Mouse (Mus musculus): ENCODE data around the gene Stx8.

Stx8 gene

GRCm38 (mm10) chr11:67965905-67966878 is at the start of gene Stx8:
Gene Stx8, plus strand, starts transcription at chr11:67966193.
- peak; percentile 94 for DNase-seq (ENCODE audit: low read depth, low spot score)

GRCm38 (mm10) chr11:67917126-67917525 is 48.9 kb upstream of the Stx8 start:
- no peak for DNase-seq (ENCODE audit: low read depth, low spot score)

GRCm38 (mm10) chr11:67919593-67919992 is 46.4 kb upstream of the Stx8 start:
- peak; percentile 35 for DNase-seq (ENCODE audit: low read depth, low spot score)

GRCm38 (mm10) chr11:67920226-67920960 is 45.6 kb upstream of the Stx8 start:
- DNase-seq (ENCODE audit: low read depth, low spot score) = no peak

DNA sequence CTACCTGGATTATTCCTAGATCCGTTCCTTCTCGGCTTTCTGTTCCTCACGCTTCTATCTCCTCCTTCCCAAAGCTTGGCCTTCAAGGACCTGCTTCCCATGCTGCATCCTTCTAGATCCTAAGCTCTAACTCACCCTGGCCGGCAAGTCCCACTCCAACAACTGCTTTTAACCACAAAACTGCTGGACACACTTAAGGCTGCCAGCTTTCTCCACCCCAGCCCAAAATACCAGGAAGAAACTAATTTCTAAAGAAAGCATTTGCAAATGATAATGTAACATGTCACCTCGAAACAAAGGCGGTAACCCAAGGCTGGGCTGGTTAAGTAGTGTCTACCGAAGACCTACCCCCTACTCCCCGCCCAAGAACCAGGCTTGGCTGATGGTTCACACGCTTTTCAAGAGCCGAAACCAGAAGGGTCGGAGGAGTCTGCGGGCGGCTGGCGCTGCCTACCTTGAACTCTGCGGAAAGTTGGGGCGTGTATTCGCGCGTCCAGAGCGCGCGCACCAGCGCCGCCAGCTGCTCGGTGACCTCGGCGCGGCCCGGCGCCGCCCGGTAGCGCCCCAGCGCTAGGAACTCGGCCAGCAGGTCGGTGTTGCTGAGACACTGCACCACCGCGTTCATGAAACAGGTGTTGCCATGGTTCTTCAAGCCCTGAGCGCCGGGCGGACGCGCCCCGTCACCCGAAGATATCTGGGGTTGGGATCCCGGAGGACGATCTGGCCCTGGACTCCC is 44.7 kb upstream of the Stx8 start:
- peak; percentile 25 for DNase-seq (ENCODE audit: low read depth, low spot score)

DNA sequence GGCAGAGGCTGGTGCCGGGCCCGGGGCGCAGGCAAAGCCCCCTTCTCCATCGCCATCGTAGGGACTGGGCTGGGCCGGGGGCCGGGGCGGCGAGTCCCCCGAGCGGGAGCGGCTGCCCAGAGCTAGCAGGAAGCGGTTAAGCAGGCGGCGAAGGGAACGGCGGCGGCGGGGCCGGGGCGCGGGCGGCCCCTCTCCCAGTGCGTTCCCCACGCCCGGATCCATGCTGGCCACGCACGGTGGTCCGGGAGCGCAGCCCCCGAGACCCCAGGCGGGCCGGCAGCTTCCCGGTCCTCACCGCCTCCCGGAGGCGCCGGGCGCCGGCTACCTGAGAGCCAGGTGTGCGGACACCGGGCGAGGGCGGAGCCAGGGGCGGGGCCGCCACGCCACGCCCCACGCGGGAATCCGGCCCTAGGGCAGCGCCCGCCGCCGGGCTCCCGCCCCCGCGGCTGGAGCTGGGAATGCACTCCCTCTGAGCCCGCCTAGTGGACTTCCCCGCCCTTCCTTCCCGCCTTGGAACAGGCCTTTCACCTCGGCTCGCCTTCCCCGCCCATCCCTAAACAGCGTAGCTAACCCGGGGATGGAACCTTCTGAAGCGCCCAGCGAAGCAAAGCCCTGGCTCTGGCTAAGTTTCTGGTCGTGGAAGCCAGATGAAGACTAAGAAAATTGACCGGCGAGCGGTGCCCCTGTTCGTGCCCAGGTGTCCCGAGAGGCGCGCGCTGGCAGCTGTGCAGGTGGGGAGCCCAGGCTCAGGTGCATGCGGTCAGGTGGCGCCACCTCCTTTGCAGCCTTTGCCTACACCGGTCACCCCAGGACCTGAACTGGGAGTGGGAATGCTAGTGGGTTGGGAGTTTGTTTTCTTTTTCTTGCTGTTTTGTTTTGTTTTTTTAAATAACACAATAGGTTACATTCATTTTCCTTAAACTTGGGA is 43.9 kb upstream of the Stx8 start, which contains the start of gene Usp43:
TSS of gene Usp43 (minus strand) at position 327 of the 928 bp plus-strand sequence.
- peak; percentile 20 for DNase-seq (ENCODE audit: low read depth, low spot score)

DNA sequence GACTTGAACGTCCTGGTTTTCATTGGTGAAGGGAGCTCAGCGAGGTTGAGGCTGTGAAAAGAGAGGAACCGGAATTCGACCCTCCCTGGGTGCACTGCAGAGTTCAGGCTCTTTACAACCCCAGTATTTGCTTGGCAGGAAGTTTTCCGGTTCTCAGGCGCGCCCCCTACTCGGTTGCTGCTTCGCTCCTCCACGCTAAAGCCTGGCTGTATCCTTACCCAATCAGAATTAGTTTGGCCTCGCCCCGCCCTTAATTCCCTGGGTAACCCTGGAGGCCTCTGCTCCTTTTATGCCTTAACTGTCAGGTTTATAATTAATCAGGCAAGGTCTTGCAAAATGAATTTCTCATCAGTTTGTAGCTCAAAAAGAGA is 43.3 kb upstream of the Stx8 start:
- DNase-seq (ENCODE audit: low read depth, low spot score) = peak; percentile 65

- DNase-seq (ENCODE audit: low read depth, low spot score) = no peak
Measured at GRCm38 (mm10) chr11:67923720-67924119, 42.3 kb upstream of the Stx8 start.

DNA sequence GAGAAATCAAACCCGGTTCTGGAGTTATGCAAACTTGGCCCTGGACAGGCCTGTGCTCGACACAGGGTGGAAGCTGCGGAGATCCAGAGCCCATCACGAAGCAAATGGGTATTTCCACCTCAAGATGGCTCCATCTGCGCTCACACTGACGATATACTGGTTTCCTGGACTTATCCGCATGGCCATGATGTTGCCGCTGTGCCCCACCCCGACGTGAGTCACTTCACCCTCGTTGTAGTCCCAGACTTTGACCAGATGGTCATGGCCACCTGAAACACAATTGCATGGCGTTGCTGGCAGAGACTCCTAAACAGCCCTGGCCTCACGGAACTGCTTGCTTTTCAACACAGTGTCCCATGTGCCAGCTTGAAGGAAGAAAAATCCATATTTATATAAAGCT is 41.0 kb upstream of the Stx8 start:
- DNase-seq (ENCODE audit: low read depth, low spot score) = peak; percentile 48

DNA sequence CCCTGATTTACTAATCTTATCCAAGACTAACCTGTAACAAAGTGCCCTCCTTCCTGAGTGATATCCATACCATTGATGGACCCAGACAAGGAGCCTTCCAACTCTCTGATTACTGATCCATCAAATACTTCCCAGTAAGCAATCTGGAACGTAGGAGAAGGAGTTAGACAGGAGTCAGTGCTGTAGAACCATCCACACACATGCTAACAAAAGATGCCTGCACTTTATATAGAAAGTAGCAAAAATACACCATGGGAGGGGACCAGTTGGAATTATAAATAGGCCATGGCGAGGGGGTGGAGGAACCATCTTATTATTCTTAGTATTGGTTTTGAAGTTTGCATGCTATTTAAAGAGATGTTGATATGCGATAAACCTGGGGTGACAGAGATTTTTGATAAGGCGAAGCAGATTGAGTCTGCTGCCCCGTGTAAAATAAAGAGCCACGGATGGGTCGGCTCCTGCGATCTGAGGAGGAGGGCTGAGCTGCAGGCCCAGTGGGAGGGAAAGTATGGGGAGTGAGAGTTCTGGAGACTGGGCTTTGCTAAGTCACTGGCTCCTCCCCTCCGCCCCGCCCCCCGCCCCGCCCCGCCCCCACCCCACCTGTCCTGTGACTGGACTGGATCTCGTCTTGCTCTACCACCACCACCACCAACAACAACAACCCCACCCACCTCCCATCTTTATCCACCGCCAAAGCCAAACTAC is 39.5 kb upstream of the Stx8 start:
- peak; percentile 46 for DNase-seq (ENCODE audit: low read depth, low spot score)

DNA sequence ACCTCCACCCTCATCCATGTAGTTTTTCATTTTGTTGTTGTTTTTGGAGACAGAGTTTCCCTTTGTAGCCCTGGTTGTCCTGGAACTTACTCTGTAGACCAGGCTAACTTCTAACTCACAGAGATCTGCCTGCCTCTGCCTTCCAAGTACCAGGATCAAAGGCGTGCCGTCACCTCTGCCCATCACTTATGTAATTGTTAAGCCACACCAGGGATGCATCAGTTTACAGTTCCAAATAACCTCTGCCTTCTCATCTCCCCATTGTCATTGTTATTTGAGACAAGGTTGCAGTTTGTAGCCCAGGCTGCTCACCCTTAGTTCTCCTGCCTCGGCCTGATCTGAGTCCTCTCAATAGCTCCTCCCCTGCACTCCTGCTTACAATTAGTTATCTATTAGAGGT is 33.8 kb upstream of the Stx8 start:
- DNase-seq (ENCODE audit: low read depth, low spot score) = no peak

- no peak for DNase-seq (ENCODE audit: low read depth, low spot score)
Measured at GRCm38 (mm10) chr11:67948229-67948628, 17.8 kb upstream of the Stx8 start.

- DNase-seq (ENCODE audit: low read depth, low spot score) = no peak
Measured at GRCm38 (mm10) chr11:67949475-67949874, 16.5 kb upstream of the Stx8 start.

- DNase-seq (ENCODE audit: low read depth, low spot score) = no peak
Measured at GRCm38 (mm10) chr11:67953604-67954003, 12.4 kb upstream of the Stx8 start.

DNA sequence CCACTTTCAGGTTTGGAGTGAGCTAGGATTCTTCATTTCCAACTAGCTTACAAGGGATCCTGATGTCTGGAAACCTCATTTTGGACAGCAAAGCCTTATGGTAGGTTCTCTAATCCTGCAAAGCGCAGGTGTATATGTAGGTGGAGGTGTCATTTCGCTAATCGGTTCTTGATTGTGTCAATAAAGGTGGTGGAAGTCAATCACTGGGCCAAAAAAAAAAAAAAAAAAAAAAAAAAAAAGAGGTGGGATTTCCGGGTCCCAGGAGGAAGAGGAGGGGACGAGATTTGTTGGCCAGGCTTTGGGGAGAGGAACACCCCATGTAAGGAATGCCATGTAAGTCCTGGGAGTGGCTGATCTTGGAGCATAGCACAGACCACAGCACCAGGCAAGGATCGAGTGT is 11.6 kb upstream of the Stx8 start:
- no peak for DNase-seq (ENCODE audit: low read depth, low spot score)

DNA sequence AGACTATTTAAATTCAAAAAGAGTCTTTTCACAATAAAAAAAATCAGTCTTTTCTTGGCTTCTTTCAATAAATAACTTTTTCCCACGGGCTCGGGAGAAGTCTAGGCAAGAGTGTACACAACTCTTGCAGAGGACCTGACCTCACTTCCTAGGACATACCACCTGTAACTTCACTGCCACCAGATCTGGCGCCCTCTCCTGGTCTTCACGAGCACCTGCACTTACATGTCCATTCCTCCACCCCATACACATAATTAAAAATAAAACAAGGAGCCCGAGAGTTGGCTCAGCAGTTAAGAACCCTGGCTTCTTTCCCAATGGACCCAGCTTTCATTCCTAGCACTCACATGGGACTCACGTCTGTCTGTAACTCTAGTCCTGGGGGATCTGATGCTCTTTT is 1.9 kb upstream of the Stx8 start:
- no peak for DNase-seq (ENCODE audit: low read depth, low spot score)

GRCm38 (mm10) chr11:67965242-67965883 is 630 bp upstream of the Stx8 start, which contains the start of gene Cfap52:
Gene Cfap52, minus strand, starts transcription at chr11:67965651.
- peak; percentile 91 for DNase-seq (ENCODE audit: low read depth, low spot score)

DNA sequence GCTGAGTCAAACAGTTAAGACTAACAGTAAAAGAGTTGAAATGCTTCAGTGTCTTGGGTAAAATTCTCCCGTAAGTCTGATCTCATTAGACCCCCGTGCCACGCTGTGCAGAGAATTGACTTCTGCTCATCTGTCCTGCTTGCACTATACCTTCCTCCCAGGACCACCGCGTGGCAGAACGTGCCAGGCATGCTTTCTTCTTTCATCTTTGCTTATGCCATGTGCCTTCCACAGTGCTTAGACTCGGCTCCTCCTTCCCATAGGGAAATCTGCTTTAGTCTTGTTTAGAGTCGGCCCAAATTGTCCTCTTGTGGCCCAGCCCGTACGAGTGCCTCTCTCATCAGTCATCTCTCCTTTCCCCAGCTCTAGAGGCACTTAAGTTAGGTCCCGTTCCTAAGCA is 1.8 kb downstream of the Stx8 start:
- DNase-seq (ENCODE audit: low read depth, low spot score) = no peak

DNA sequence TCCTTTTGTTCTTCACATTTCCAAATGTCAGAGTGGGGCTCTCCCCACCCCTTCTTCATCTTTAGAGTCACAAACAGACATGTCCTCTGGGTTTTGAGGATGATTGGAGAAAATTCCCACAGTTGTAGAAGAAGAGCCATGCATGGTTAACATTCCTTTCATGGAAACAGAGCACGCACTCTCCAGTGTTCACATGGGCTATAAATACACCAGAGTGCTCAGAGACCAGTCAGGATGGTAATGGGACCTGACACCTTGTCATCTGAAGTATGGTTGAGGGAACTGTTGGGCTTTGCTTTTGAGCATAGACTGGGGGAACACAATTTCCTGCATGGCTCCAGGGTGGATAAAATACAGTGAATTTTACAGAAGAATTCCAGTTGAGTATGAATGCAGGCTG is 6.6 kb downstream of the Stx8 start:
- no peak for DNase-seq (ENCODE audit: low read depth, low spot score)

DNA sequence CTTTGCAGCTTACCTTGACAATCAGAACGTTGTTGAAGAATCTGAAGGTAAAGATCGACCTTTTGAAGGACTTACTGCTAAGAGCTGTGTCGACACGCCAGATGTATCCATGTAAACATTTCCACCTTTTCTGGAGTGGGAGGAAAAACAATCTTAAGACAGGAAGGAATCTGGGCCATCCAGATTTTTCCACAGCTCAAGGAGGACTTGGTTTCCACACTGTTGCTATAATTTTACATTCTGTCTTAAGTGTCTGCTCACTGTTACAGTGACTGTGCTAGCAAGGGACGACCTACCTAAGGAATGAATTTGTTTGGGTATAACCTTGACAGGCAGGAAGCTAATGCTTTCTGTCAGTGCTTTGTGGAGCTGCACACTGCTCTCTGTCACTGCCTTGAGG is 7.2 kb downstream of the Stx8 start:
- DNase-seq (ENCODE audit: low read depth, low spot score) = no peak
